Mouse (Mus musculus) layer of hippocampus, adult 8-10 months (tissue): ENCODE measurements at regions not wholly inside any gene's neighbourhood (a gene's known extent, or its start where the extent isn't known, plus 50 kb on each side); places are given as distances from the start of the nearest gene placed in this dataset.

ENCODE experiments used
- DNase-seq, 2 experiments: peaks; one replicate each; pipeline ENCODE4 v3.0.0; 2022; ENCODE audit warnings: low spot score in 2 of 2

DNA sequence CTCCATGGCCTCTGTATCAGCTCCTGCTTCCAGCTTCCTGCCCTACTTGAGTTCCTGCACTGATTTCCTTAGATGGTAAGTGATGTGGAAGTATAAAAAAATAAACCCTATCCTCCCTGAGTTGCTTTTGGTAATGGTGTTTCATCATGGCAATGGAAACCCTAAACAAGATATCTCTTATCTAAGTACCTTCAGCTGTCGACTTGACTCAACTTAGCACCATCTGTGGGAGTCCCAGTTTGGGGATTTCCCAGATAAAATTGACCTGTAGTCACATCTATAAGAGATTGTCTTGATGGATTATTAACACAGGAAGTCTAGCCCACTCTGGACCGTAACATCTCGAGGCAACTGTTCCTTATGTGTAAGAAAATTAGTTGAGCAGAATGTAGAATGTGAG is 570.2 kb upstream of the Gm10306 start:
- DNase-seq = no peak

DNA sequence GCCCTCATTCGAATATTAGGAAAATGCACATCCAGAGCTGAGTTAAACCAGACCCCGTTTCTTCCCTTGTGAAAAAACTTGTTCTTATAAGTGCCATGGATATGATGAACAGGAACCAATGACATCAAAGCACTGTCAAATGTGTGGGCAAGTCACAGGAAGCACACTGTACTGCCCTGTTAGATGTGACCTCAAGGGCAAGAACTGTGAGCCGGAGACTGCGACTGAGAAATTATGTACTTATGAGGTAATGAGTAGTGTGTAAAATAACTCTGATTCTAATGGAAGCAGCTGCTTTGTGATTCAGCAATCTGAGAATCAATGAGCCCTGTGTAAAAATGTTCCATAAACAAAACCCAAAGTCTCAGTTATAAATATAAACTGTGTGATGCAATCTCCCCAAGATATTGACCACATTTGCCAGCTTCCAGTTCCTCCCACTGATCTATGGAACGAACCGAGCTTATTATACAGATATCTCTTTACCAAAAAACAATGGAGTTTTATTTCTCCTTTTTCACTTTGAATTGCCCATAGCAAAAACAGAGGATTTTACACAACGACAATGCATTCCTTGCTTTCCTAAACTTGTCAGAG is 566.0 kb upstream of the Gm10306 start:
- DNase-seq = no peak

DNA sequence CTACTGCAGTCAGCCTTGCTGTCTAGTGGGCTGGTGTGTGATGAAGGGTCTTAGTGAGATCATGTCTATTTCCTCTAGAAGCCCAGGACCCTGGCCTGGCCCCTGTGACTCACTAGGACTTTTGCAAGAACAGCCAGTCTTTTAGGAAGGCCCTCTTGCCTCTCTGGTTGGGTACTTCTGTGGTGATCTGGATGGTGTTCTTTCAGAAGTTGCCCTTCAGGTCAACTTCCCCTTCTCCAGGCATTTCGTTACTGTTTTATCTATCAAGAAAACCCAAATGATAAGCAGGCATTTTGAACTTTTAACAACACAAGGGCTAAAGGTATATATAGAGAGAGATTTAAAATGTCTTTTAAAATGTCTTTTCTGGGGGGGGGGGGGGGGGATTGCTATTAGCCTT is 550.5 kb upstream of the Gm10306 start:
- no peak for DNase-seq

DNA sequence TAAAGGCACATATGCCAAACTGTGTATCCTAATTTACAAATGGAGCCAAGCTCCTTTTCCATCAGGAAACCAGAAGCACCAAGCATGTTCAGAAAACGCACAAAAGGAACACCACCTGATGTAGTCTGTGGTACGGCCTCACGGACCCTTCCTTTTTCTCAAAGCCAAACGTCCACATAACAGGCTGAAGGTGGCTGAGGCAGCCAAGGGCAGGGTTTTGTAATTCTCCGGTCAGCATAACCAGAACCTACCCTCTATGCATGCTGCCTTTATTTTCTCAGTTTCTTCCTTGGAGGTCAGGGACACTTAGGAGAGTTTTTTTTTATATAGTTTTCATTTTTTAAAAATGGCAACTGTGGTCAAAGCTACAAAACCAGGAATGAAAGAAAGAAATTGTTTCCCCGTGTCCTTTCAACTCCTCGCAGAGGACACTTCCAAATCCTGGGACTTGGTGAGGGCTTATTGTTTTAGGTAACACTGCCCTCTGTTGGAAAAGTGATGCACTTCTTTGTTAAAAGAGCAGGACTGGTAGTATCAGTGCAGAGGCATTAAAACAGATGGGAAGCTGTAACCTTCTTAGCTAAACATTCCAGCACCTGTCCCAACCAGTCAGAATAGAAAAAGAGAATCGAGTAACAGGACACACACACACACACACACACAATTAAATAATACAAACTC is 549.1 kb upstream of the Gm10306 start:
- DNase-seq = peak; percentile 8 to 14

DNA sequence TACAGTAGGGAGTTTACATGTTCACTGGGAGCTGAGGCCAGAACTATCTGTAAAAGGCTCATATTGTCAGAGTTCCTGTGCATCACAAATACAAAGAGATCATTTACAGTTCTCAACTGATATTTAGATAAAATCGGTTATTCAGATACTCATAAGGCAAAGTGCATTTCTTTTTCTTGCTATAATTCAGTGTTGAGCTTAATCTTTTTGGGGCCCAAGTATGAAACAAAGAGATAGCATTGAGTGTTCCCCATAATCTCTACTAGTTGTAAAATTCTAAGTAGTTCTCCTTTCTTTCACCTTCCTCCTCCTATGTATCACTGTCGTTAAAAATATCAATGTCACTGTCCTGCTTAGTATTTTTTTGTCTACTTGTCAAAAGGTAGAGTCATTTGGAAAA is 540.6 kb upstream of the Gm10306 start:
- DNase-seq = no peak

DNA sequence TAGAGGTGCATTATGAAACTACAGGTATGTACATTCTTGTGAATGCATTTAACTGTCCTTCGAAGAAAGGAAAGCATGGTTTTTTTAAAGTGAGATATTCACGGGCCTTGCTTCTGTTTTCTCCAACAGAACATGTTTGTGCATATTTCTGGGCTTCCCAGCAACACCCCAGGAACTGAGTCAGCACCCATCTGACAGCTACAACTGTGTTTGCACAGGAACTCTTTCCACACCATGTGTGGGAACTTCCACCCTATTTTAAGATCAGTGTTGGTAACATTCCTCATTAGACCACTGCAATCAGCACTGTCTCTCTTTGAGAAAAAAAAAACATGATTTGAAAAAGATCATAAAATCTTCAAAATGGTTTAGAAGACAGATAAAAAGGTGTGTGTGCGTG is 538.6 kb upstream of the Gm10306 start:
- DNase-seq = peak; percentile 48 to 57

DNA sequence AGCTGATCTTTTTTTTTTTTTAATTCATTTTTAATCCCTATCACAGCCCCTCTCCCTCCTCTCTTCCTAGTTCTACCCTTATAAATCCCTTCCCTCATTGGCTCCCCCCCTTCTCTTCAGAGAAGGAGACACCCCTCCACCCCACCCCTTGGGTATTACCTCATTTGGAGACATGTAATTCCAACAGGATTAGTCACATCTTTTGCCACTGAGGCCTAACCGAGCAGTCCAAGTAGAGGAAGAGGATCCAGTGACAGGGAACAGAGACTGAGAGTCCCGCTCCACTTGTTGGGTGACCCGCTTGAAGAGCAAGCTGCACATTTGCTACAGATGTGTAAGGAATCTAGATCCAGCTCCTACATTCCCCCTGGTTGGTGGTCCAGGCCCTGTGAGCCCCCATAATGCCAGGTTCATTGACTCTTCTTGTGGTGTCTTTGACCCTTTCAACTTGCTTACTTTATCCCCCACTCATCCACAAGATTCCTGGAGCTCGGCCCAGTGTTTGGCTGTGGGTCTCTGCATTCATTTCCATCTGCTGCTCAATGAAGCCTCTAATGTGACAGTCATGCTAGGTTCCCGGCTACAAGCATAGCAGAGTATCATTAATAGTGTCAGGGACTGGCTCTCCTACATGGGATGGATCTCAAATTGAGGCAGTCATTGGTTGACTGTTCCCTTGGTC is 506.6 kb upstream of the Gm10306 start:
- DNase-seq = no peak

DNA sequence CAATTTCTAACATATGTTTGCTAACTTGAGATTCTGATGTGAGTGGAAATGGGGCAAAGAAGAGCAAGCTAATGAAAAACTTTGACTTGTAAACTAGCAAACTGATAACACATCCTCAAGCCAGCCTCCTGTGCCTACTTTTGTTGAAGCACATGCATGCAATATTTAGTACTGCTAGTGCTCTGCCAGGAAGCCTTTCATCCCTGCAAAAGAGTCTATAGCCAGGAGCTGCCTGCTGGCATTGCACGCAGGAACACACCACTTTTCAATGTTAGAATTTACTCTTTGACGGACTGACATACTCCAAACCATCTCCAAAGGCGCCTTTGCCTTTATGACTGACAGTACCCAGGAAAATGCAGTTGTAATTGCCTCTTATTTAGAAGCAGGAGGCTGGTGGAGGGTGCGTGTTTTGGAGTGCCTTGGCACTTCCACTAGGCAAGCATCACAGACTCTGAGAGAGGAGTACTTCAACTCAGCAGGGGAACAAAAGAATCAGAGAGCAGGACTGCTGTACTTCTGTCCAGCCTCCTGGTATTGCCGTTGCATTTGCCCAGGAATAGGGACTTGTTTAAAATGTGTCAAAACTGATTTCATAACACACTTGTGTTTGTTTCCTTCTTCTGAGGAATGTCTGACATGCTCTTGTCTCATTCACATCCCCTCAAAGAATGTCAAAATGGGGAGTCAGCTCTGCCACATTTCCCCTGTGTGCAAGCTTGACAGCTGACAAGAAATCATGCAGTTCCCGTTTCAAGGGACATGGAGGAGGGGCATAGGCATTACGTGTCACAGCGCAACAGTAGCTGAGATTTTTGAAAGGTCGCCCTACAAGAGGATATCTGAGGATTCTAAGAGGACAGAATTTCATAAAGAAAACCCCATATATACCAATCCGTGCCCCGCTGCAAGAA is 503.8 kb upstream of the Gm10306 start:
- DNase-seq = no peak

DNA sequence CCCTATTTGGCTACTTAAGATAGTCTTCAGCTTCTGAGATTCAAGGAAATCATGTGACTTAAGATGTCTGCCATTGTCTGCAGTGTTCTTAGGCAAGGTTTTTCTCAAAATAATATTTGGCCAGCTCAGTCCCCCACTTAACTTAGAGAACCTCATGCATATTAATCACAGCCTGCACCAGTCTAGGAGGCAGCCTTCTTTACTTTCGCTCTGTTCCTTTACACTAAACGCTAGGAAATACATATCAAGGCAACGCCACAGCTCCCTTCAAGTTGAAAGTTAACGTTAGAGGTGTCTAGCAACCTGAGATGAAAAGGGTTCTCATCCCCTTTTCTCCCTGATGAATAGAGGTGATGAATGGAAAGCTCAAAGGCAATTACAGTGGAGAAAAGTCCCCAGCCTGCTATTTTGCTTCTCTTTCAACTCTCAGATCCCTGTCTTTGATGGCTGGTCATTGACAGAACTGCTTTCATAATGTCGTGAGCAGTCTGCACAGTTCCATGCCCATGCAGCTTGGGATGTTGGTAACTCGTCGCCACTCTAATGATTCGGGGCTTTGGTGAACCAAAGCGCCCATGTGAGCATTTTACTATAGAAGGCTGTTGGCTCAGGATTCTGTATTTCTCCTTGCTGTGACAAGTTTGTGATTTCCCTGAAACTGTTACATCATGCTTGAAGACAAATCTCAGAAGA is 483.0 kb upstream of the Gm10306 start:
- DNase-seq = no peak

DNA sequence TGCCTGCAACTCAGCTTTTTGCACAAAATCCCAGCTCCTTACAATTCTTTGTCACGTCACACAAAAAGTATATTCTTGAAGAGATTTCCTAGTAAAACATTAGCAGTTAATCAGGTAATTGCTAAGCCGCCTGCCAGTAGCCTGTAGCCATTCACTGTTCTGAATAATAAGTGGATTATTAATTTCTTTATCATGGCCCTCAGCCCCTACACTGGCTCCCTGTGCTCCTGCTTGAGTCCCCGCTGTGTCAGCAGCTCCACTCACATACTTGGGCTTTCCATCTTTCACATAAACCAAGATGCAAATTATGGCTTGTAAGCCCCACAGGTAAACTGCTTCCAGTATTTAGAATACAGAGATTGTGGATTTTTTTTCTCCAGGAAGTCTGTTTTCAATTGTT is 473.5 kb upstream of the Gm10306 start:
- no peak for DNase-seq

DNA sequence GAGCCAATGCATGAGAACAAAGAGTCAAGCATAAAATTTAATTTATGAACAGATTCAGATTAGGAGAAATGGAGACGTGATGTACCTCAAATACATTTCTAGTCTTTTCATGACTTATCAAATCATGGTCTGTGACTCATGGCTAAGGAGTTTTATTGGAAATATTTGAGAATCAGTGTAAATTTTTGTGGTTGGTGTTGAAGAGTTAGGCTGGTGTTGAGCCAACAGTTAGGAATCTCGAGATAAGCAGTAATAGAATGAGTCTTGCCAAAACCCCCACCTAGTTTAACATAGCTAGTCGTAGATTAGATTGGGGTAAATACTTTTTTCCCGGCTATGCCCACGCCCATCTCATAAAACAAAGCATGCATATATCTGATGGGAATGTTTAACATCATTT is 462.0 kb upstream of the Gm10306 start:
- DNase-seq = no peak

DNA sequence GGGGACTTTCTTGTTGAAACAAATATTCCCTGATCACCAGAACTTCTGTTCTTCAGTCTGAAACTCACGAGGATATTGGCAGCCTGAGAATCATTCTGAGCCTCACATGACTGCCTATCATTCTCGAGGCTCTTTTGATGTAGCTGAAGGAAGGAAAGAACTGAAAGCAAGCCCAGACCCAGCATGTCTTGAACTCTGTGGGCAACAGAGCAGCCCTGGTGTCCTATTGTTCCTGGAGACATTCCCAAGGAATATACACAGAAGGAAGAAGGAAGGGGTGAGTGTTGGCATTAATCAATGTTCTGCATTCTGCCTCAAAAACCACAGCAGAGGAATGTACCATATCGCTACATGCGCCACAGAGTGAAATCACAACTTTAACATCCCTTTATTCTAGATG is 449.4 kb upstream of the Gm10306 start:
- no peak for DNase-seq

DNA sequence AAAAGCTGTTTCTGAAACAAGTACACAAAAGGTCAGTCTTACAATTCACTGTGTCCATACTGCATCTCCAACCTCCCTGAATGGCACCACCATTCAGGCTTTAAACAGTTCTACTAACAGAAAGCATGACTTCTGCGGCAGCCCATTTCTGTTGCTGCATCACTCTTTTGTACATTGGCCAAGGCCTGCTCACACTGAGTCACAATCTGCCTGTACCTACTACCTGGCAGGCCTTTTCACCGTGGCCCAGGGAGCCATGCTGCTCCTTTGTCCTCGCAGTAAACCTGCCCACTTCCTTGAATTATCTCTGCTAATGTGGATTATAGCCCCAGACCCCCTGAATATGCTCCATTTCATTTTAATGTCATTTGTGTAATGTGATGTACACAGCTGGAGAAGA is 439.5 kb upstream of the Gm10306 start:
- no peak for DNase-seq

DNA sequence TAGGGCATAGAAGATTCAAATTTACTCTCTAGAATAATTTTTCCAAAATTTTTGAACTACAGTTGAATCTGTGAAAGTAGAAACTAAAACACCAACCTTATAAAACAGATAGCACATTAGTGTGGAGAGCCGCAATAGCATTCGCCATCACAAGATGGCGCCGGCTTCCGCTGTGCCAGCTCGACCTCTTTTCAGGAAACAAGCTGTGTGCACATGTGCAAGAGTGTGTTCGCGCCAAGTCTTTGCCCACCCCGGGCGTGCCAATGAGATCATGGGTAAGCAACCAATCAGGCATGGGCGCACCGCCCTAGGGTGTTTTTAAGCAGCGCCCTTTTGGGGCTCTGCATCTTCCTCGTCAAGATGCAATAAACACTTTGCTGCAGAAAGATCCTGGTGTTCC is 432.2 kb upstream of the Gm10306 start:
- DNase-seq = no peak

DNA sequence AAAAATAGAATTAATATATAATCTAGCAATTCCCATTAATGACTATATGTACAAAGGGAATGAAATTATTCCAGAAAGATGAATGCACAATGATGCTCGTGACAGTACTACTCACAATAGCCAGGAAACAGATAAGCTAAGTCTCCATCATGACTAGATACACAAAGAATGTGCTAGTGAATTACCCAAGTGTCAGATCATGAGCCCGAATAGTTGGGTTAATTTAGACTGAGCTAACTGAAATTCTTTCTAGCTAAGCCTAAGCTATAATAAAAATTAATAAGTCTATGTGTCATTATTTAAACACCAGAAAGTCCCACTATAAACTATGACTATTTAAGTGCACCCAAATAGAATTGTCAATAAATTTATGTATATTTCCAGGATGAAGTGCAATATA is 418.4 kb upstream of the Gm10306 start:
- no peak for DNase-seq

DNA sequence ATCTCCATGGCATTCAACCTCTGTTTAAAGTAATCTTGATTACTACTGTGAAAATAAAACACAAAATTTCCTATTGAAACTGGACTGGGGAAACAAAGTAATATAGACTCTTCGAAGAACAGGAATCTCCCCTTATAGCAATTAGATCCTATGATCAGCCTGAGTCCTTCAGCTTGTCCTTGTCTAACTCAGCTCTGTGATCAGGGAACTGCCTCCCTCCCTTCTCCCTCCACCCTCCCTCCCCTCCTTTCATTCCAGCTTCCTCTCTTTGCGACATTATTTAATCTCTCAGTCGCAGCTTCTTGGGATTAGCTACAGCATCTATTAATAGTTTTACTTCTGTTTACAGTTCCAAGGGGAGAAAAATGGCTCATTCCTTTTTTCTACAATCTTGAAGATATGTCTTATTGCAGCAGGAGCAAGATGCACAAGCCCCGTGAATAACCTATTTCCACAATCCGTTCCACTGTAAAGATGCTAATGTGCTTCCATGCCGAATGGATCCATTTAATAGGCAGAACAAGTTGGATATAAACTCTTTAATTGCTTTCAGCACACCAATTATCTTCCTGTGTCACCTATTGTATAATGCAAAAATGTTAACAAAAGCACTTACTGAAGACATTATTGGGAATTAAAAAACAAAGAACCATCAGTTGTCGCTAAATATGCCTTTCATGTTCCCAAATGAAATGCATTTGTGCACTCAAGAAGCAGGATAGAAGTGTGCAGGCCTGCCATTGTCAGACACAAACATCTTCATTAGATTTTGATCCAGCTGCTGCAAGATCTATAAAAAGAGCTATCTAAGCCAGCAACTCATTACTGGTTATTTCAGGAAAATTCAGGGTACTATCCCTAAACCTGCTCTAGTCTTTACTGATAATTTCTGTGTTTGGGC is 411.2 kb upstream of the Gm10306 start:
- no peak for DNase-seq

DNA sequence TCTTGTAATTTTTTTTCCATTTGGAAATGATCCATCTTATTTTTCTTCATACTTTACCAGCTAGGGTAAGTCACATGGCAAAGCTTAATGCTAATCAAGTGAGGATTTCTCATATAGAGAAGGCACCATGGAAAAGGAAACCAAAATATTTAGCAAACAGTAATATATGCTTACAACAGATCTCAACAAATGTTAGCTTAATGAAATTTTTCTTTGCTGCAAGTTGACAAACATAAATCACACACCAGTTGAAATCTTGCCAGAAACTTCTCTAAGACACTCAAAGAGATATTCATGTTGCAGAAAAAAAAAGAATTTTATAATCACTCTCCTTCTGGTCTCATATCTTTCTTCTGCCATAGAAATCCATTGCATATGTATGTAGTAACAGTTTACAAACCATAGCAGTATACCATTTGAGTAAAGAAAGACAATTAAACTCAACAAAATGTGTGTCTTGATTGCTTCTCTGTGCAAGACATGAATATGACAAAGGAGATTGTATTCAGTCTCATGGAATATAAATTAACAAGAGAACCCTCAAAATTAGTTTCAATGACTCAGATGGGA is 408.3 kb upstream of the Gm10306 start:
- DNase-seq = no peak

DNA sequence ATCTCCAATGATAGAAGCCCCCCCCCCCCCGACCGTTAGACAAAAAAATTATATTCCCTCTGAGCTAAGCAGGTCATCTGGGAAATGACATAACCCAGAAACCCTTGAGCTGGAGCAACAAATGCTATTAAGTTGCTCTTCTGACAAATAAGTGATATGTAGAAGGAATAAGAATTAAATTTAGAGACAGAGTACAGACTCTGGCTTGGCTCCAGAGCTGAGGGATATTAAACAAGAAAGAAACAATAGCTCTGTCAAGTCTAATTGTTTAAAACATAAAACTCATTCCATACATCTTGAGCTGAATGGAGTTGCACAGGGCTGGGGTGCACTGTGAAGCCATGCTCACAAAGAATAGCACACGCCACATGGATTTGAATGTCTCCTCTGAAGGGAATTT is 407.3 kb upstream of the Gm10306 start:
- no peak for DNase-seq

DNA sequence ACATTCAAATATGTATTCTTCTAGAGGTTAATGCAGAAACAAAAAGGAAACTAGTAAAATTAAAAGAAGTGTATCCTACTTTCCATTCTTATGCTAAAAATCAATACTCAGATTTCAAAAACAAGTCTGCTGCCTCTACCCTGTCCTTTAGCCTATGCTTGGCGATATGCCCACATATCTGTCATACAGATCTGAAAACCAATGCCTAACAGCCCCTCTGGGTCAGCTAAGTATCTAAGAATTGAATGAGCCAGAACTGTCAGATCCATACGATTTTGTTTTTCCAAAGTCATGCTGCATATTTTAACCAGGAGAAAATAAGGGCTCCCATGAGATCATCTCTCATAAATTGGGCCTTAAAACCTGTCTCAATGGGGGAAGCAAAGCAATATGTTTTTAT is 395.7 kb upstream of the Gm10306 start:
- DNase-seq = no peak

DNA sequence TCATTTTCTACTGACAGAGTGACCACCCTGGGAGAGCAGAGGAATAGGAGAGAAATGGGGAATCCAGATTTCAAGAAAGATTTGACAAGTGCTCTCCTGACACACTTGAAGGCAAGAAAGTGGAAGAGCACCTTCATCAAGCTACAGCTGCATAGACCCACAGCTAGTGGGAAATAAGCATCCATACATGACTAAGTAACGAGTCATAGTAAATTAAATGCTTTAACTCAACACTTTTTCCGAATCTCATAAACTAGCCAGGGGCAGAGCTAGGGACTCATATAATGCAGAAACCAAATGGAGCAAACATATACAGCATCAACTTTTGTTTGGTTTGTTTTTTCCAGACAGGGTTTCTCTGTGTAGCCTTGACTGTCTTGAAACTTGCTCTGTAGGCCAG is 383.2 kb upstream of the Gm10306 start:
- DNase-seq = no peak
